Mouse (Mus musculus) liver, adult (tissue): ENCODE results near the gene Taar5.

ENCODE experiments used
- GATA4 ChIP-seq: IDR thresholded peaks from 2 replicates; pipeline ENCODE4 v1.6.1; 2014; ENCODE audit warnings: mild to moderate bottlenecking, low read length; ENCODE audit not compliant: insufficient replicate concordance

The Taar5 gene

GRCm38 (mm10) chr10:23978901-23979705 lies 8.6 kb downstream of the Taar5 start:
- TF ChIP-seq GATA4, result no peak

- TF ChIP-seq GATA4, result no peak
Observed at GRCm38 (mm10) chr10:23985546-23985945, 15.0 kb downstream of the Taar5 start, which contains the start of gene Taar6. Gene Taar6, minus strand, starts transcription at chr10:23985646.

- TF ChIP-seq GATA4, result no peak
Observed at GRCm38 (mm10) chr10:23986419-23986818, 15.9 kb downstream of the Taar5 start.

- TF ChIP-seq GATA4, result no peak
Observed at GRCm38 (mm10) chr10:23993381-23993780, 22.9 kb downstream of the Taar5 start, which contains the start of gene Taar7a. Gene Taar7a, minus strand, starts transcription at chr10:23993481.

- TF ChIP-seq GATA4, result no peak
Observed at GRCm38 (mm10) chr10:23999639-24000038, 29.1 kb downstream of the Taar5 start, which contains the start of gene Taar7b. Gene Taar7b, plus strand, starts transcription at chr10:23999939.

- TF ChIP-seq GATA4, result no peak
Observed at GRCm38 (mm10) chr10:24006442-24006841, 35.9 kb downstream of the Taar5 start.

GRCm38 (mm10) chr10:24007034-24007433 lies 36.5 kb downstream of the Taar5 start:
- TF ChIP-seq GATA4, result no peak

- TF ChIP-seq GATA4, result no peak
Observed at GRCm38 (mm10) chr10:24008143-24008542, 37.6 kb downstream of the Taar5 start.
